Mouse (Mus musculus) left cerebral cortex, postnatal 10 days (tissue): ENCODE measurements at regions not wholly inside any gene's neighbourhood (a gene's known extent, or its start where the extent isn't known, plus 50 kb on each side); places are given as distances from the start of the nearest gene placed in this dataset.

Source experiments
- DNase-seq, 2 experiments: peaks; one replicate each; pipeline ENCODE4 v3.0.0; 2021 to 2022; ENCODE audit warnings: low spot score in 2 of 2, mixed read lengths in 1 of 2; ENCODE audit errors: extremely low spot score in 1 of 2
- intact Hi-C: fragments of 180-260 bp; cut with DNase I; formaldehyde crosslinking; loops from one replicate; pipeline ENCODE4 v1.15.1; 2025

- DNase-seq: no peak
- intact Hi-C loops: loop anchor here (5.0 kb wide), 1 partner anchor 38 kb away; no protein-coding TSS in a partner anchor
Observed at GRCm38 (mm10) chr13:107848871-107849270, 195.4 kb upstream of the Smim15 start.

GRCm38 (mm10) chr13:107847179-107848012 lies 196.8 kb upstream of the Smim15 start:
- intact Hi-C loops: loop anchor here (5.0 kb wide), 1 partner anchor 40 kb away; no protein-coding TSS in a partner anchor
- DNase-seq: no peak

GRCm38 (mm10) chr13:107846621-107847178 lies 197.5 kb upstream of the Smim15 start:
- no peak for DNase-seq
- intact Hi-C loops: loop anchor here (5.0 kb wide), 1 partner anchor 41 kb away; no protein-coding TSS in a partner anchor

- DNase-seq: no peak
- intact Hi-C loops: loop anchor here (5.0 kb wide), 1 partner anchor 41 kb away; no protein-coding TSS in a partner anchor
Observed at GRCm38 (mm10) chr13:107845838-107846237, 198.4 kb upstream of the Smim15 start.

- intact Hi-C loops: no loop called here
- DNase-seq: no peak
Observed at GRCm38 (mm10) chr13:107844085-107844484, 200.2 kb upstream of the Smim15 start.

- intact Hi-C loops: no loop called here
- DNase-seq: no peak
Observed at GRCm38 (mm10) chr13:107838126-107838715, 206.0 kb upstream of the Smim15 start.

GRCm38 (mm10) chr13:107837206-107837952 lies 206.9 kb upstream of the Smim15 start:
- no peak for DNase-seq
- intact Hi-C loops: no loop called here

- intact Hi-C loops: no loop called here
- no peak for DNase-seq
Observed at GRCm38 (mm10) chr13:107835756-107836385, 208.4 kb upstream of the Smim15 start.

- no peak for DNase-seq
- intact Hi-C loops: no loop called here
Observed at GRCm38 (mm10) chr13:107831997-107832396, 212.2 kb upstream of the Smim15 start.

- intact Hi-C loops: no loop called here
- peak; percentile 92 to 98 for DNase-seq
Observed at GRCm38 (mm10) chr13:107831221-107831681, 213.0 kb upstream of the Smim15 start.

- intact Hi-C loops: no loop called here
- DNase-seq: no peak
Observed at GRCm38 (mm10) chr13:107830281-107830680, 214.0 kb upstream of the Smim15 start.

GRCm38 (mm10) chr13:107829861-107830260 lies 214.4 kb upstream of the Smim15 start:
- no peak for DNase-seq
- intact Hi-C loops: no loop called here

GRCm38 (mm10) chr13:107825636-107826035 lies 218.6 kb upstream of the Smim15 start:
- intact Hi-C loops: no loop called here
- no peak for DNase-seq

GRCm38 (mm10) chr13:107823342-107823741 lies 220.9 kb upstream of the Smim15 start:
- intact Hi-C loops: no loop called here
- no peak for DNase-seq

- intact Hi-C loops: no loop called here
- no peak for DNase-seq
Observed at GRCm38 (mm10) chr13:107822198-107822597, 222.0 kb upstream of the Smim15 start.

GRCm38 (mm10) chr13:107813562-107814161 lies 230.6 kb upstream of the Smim15 start:
- intact Hi-C loops: no loop called here
- DNase-seq: no peak

- intact Hi-C loops: no loop called here
- DNase-seq: no peak
Observed at GRCm38 (mm10) chr13:107812014-107812413, 232.2 kb upstream of the Smim15 start.

- intact Hi-C loops: no loop called here
- no peak for DNase-seq
Observed at GRCm38 (mm10) chr13:107810802-107811192, 233.4 kb upstream of the Smim15 start.
